ENCODE assay signal across 21 mouse cellular contexts in genomic region chr8:83278431-83278830, GRCm38 (mm10). TPM values are rescaled to one million over a fixed set of nuclear protein-coding genes. Genes with fewer than 3 reads are reported as not detected.
A peak's percentile ranks its signal among the peaks of the same experiment; 100 is the strongest.
DNase-seq lines count a peak whose midpoint lies in the region; TF ChIP-seq lines count a peak whose summit lies in the region.
"Had no signal": no experiment of that assay in that cellular context is flagged by ENCODE, and none has a peak within 500 bp of the region (broad histone marks: within the 10 kb centered on the region; RNA-seq: fewer than 3 reads in every experiment).

No protein-coding gene starts in this region.

- no peak overlapping the region for H3K4me3 ChIP-seq in left cerebral cortex, adult 2 months
- H3K4me3 ChIP-seq: embryonic facial prominence, embryonic 15.5 days; forebrain, embryonic 13.5 days; hindbrain, embryonic 15.5 days; layer of hippocampus, adult 2 months; liver, embryonic 13.5 days; lung, embryonic 15.5 days; midbrain, embryonic 13.5 days had no signal

- intact Hi-C loops in heart, postnatal 36 days (cut with DNase I): no loop called here
- intact Hi-C loops in left cerebral cortex, adult 2 months (cut with DNase I): no loop called here

- peak; percentile 66 for DNase-seq in adrenal gland, postnatal 10 days
- DNase-seq in adrenal gland, adult 8-10 months: no peak
- DNase-seq in 3134 (ENCODE audit: extremely low read depth, insufficient read length, low spot score): peak; percentile 87
- DNase-seq in adipocyte (ENCODE audit: low spot score): peak; percentile 69
- peak; percentile 22 to 37 for DNase-seq in heart, postnatal 36 days
- no peak for DNase-seq in frontal cortex, postnatal 14 days (ENCODE audit: low spot score in 2 of 2)
- DNase-seq in left cerebral cortex, adult 2 months (ENCODE audit: extremely low spot score in 1 of 2, low spot score in 2 of 2): no peak
- no peak for DNase-seq in layer of hippocampus, adult 9-10 months (ENCODE audit: low spot score)
- DNase-seq: cerebellum, postnatal 14 days; embryo, embryonic 11 days; gastrocnemius, postnatal 36 days; kidney, postnatal 10 days; liver, embryonic 13.5 days; spleen, adult 18-20 months; thymus, postnatal 14 days had no signal

- no peak for TF ChIP-seq CTCF in left cerebral cortex, adult 2 months (IDR thresholded peaks at IDR 0.05)

- no peak overlapping the region for H3K27ac ChIP-seq in left cerebral cortex, adult 2 months
- H3K27ac ChIP-seq: embryonic facial prominence, embryonic 15.5 days; forebrain, embryonic 13.5 days; hindbrain, embryonic 15.5 days; layer of hippocampus, adult 2 months; liver, embryonic 13.5 days; lung, embryonic 15.5 days; midbrain, embryonic 13.5 days had no signal

RNA-seq across cellular contexts. Expression of gene Ucp1, which starts 11.7 kb away (rescaled TPM):
- total RNA-seq in adrenal gland, postnatal 10 days (2021): 1,000 to 10,000 TPM; 2,963 to 3,460 TPM
- 100 to 1,000 TPM in 3 of 4 experiments, 10 to 100 TPM in 1; 12.0 to 493 (median 342) TPM for total RNA-seq in adrenal gland, adult 8-10 months (2022)
- 10 to 100 TPM in 1 of 2 experiments, 1 to 10 TPM in 1; 2.4 to 22.1 TPM for total RNA-seq in heart, postnatal 36 days (2021)
- total RNA-seq in left cerebral cortex, adult 2 months (2021): not detected
- total RNA-seq: gastrocnemius, postnatal 36 days; layer of hippocampus, adult 2 months had no signal

RNA-seq across cellular contexts. Expression of gene Elmod2, which starts 53.9 kb away (rescaled TPM):
- total RNA-seq in adrenal gland, postnatal 10 days (2021): 10 to 100 TPM; 22.2 to 25.8 TPM
- total RNA-seq in adrenal gland, adult 8-10 months (2022): 10 to 100 TPM; 17.3 to 19.0 (median 18.3) TPM
- total RNA-seq in heart, postnatal 36 days (2021): 10 to 100 TPM; 11.3 to 11.8 TPM
- total RNA-seq in left cerebral cortex, adult 2 months (2021): 10 to 100 TPM; 12.1 to 12.7 TPM

Comparison
In these comparisons a context has a peak if more than half of its experiments do, and no peak if none do; other contexts are left out.
1. DNase-seq: peak in adrenal gland, postnatal 10 days (single experiment), 3134 (single experiment), adipocyte (single experiment) and heart, postnatal 36 days (2 of 2); none in adrenal gland, adult 8-10 months (single experiment), frontal cortex, postnatal 14 days (0 of 2), left cerebral cortex, adult 2 months (0 of 2) and layer of hippocampus, adult 9-10 months (single experiment).
2. RNA of gene Ucp1, which starts 11.7 kb away (total RNA-seq): 2,963 to 3,460 TPM in adrenal gland, postnatal 10 days; 12.0 to 493 TPM in adrenal gland, adult 8-10 months, 2.4 to 22.1 TPM in heart, postnatal 36 days and not detected in left cerebral cortex, adult 2 months; every median in the first group is over 4 times any median in the second.